Mouse (Mus musculus) c-Kit-positive CD71-positive TER-119-negative erythroid progenitor cells, embryonic 14.5 days (primary cell): Measurements from ENCODE around the gene Alad.
A peak's percentile ranks its signal among the peaks of the same experiment; 100 is the strongest.

Source experiments
- DNase-seq: peaks from one replicate; pipeline ENCODE4 v3.0.0-alpha.2; 2013; ENCODE audit warnings: low read depth

The Alad gene

DNA sequence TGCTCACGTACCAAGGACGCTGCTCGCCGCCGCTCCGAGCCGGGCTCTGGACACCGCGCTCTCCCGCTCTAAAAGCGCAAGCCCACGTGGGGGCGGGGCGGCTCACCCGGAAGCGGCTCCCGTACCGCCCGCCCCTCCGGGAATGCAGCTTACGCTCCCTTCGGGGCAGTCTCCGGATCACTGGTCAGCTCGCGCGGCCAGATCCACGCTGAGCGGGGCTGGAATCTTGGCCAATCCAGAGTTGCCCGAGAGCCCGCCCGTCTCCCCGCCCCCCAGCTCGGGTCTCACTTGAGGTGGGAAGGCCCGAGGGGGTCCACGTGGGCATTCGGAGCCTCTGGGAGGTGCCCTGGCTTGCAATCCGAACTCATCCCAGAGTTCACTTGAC, at the start of gene Alad:
Gene Alad (minus strand): TSS at position 70 of the 385 bp plus-strand sequence.
- DNase-seq: peak; percentile 90

DNA sequence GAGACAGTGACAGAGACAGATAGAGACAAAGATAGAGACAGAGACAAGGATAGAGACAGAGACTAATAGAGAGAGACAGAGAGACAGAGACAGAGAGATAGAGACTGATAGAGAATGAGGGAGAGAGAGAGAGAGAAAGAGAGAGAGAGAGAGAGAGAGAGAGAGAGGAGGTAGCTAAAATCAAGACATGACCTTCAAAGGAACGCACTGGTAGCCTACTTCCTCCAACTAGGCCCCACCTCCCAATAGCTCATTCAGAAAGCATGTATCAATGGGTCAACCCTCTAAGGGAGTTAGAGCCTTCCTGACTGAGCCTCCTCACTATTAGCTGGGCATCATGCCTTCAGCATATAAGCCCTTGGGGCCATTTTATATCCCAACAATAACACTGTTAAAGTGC, 48.6 kb upstream of the Alad start:
- no peak for DNase-seq

- no peak for DNase-seq
Measured at GRCm38 (mm10) chr4:62567696-62568095, 48.0 kb upstream of the Alad start.

DNA sequence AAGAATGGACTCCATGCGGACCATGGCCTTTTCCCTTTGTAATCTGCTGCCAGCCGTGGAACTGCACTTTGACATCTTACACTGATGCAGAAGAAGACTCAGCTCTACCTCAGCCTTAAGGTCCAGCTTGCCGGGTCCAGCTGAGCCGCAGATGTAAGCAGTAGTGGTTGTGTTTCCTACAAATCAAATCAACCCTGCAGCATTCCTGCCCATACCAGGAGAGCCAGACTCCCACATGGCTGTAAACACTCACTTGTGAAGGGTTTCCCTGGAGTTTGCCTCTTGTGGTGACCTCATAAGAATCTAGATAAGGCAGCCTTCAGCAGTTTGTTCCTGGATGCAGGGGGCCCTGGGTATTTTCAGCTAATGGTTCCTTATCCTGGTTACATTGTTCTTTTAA, 46.8 kb upstream of the Alad start:
- DNase-seq: no peak

- no peak for DNase-seq
Measured at GRCm38 (mm10) chr4:62562006-62562405, 42.3 kb upstream of the Alad start.

DNA sequence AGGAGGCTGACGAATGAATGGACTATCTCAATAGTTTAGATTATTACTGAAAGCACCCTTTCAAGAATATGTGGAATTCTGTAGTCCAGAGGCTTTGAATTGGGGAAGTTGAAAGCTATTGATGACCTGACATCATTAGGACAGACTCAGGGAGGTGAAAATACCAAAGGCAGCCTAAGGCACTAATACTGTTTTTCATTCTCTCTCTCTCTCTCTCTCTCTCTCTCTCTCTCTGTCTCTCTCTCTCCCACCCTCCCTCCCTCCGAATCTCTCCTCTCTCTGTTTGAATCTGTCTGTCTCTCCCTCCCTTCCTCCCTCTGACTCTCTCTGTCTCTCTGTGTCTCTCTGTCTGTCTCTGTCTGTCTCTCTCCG, 41.9 kb upstream of the Alad start:
- no peak for DNase-seq

DNA sequence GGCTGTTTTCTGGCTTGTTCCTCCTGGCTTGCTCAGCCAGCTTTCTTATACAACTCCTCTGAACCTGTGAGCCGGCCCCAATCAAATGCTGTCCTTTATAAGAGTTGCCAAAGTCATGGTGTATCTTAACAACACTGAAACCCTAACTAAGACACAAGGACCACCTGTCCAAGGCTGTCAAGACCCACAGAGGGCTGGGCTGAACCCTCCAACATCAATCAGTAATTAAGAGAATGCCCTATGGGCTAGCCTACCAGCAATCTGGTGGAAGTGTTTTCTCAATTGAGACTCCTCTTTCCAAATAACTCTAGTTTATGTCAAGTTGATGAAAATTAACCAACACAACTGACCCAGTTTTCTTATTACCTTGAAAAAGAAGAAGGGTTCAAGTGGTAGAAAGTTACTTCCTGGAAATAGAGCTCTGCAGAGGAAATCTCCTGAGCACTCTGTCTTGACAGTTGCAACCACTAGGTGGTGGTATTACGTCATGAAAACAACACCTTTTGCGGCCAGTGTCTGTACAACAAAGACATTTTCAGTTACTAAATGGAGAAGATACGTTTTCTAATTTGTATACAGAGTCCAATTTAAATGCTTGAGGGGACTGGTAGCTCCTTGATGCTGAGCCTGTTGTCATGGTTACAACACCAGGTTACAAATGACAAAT, 41.4 kb upstream of the Alad start:
- peak; percentile 64 for DNase-seq

- DNase-seq: no peak
Measured at GRCm38 (mm10) chr4:62559797-62560329, 40.1 kb upstream of the Alad start, which contains the start of gene Rgs3. Rgs3 (plus strand) TSS chr4:62559847.

DNA sequence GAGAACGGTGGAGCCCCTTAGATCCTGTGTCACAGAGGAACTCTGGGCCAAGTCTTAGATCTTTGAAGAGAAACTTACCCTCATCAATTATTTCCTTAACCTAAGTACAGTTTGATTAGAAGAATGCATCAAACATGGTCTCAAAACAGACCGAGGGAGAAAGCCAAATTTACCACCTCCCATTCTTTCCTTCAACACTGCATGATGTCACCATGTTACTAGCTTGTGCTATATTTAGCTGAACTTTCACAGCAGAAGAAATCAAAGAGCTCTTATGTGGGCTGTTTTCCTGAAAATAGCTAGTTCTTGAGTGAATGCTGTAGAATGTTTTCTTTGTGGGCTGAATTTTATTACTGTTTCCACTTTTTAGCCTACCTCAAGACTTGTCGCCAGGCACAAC, 37.7 kb upstream of the Alad start:
- no peak for DNase-seq

DNA sequence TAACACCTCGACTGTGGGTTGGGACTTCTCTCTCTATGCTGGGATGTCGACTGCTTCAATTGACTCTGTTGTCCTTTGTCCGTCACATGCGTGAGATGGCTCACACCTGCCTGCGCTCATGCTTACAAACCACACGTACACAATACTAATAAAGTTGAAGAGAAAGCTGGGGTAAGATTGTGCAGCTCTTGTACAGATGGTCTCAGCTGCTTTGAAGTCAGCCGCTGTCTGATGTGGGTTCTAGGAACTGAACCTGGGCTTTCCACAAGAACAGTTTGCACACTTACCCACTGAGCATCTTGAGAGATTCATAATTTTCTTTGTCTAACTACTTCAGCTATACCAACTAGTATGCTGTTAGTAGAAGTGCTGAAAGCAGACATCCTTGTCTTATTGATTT, 32.2 kb upstream of the Alad start:
- DNase-seq: no peak

DNA sequence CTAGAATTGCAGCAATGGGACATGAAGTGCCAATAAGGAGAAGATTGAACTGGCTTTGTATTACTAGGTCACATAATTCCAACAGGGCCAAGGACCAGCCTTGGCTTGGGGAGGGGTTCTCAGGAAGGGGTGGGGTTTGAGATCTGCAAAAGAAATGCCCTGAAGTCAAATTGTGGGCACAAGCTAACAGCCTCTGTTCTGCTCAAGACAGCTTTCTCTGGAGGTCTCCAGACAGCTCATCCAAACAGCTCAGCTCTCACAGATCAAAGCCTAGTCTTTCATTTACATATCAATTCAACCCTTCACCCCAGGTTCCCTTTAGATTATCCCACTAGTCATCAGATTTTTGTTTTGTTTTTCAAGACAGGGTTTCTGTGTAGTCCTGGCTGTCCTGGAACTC, 25.1 kb upstream of the Alad start:
- no peak for DNase-seq

DNA sequence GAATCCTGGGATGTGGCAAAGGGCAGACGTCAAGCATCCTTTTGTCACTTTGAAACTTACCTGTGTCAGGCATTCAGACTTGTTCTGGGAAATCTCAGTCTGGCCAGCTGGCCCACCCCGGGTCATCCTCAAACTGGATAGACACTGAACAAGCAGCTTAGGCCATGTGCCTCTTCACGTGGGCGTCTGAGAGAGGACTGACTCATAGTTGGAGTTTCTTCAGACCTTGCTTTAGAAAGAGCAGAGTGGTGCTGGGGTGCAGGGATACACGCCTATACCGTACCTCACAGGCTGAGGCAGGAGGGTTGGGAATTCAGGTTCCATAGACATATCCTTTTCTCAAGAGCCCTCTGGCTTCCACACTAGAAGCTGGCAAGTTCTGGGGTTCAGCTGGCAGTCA, 24.1 kb upstream of the Alad start:
- no peak for DNase-seq

DNA sequence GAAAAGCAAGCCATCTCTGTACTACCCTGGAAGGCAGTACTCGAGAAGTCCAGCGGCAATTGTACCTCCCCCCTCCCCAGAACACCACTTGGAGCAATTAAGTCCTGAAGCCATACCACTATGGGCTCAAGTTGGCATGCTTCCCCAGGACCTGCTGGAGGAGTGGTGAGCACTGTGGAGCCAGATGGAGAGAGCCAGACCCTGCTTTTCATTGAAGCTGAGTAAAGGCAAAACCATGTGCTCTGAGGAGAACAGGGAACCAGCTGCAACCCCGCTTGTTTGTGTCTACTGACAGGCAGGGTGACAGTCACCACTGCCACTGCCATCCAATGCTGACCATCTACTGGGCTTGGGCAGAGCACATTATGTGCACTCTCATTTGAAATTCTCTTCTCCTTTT, 22.1 kb upstream of the Alad start:
- DNase-seq: no peak

DNA sequence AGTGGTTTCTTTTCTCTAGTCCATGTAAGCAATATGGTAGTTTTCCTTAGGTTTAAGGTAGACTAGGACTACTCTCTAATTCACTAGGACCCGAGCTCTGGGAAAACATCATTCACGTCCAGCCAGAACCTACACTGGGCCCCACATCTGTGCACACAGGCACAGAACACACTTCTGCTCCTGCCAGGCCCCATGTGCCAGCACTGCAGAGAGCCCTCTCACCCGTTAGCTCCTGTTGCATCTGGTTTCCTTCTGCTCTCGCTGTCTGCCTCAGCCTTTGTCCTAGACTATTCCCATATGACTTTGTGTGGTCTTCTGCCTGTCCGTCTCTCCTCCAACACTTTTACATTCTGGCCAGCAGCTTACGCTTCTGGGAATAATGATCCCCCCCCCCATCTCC, 14.0 kb upstream of the Alad start:
- DNase-seq: no peak

GRCm38 (mm10) chr4:62527655-62528054, 7.9 kb upstream of the Alad start:
- DNase-seq: no peak

DNA sequence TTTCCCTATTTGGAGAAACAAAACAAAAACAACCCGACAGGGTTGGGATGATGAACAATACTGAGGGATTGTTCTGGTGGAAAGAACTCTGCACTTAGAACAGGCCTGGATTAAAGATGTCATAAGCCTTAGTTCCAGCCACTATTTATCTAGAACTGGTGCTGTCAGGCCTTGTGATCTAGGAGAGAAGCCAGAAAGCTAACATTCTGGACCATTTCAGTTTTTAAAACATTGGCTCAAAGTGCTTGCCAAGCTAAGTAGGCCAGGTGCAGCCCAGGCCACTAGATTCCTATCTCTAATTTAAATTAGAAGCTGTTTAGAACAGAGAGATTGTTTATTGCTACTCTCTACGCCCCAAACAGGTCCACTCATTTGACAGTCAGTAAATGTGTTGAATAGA, 6.5 kb upstream of the Alad start:
- DNase-seq: no peak

GRCm38 (mm10) chr4:62525489-62525811, 5.7 kb upstream of the Alad start:
- no peak for DNase-seq

- peak; percentile 98 for DNase-seq
Measured at GRCm38 (mm10) chr4:62524651-62525488, 5.2 kb upstream of the Alad start, which contains the start of the genes Pole3 and 4933430I17Rik. Pole3 (minus strand) TSS chr4:62525068. 4933430I17Rik (plus strand) TSS chr4:62525369.

- DNase-seq: no peak
Measured at GRCm38 (mm10) chr4:62520892-62521400, 1.2 kb upstream of the Alad start.

DNA sequence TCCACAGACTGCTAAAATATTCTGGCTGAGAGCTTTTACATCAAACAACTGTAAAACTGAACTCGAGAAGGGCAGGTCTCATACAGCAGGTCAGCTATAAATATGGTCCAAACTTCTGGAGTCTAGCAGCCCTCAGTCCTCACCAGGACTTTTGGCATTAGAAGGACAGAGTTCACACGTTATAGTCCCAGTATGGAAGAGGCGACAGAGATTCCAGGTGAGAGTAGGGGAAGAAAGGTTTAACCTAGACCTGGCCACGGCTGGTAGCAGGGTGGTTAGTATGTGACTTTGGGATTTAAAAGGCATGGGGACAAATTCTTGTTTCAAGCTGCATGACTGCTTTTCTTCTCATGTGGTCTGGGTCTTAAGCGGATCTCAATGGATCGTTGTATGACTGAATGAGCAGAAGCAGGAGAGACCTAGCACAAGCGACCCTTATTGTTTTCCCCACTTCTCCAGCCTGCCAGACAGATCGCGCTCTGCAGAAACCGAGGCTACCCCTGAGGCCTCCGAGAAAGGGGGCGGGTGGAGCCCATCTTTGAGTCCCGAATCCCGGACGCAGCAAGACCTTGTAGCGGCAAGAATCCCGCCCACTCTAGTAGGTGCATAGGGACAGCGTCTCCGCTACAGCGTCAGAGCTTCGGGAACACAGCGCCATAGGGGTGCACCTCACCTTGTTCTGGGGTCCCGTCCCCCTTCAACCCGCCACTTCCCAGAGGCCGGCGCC, 433 bp downstream of the Alad start:
- peak; percentile 70 for DNase-seq

DNA sequence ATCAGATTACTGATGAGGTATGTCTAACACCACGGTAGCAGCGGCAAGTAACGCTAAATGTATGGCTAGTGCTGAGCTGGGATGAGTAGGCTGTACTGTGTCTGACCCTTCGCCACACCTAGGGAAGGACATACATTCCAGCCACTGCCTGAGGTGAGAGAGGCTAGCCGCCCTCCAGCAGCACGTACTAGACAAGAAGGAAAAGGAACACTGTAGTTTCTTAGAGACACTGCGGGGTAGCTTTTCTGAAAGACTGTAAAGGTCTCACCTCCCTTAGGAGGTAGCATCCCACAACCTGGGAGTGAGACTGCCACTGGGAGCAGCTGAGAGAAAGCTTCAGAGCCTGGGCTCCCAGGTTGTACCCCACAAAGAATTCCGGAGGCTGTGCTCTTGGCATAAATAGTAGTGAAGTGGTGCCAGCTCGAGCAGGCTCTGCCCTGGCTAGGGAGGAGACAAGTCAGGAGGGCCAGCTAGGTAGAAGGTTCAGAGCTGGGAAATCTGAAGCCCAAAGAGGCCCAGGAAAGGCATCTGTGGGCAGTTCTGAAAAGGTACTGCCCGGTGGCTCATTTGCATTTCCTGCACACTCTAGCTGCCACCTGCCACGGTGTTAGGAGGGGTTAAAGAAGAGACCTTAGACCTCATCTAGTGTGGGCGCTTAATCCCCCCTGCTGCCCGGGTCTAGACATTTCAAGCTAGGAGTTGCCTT, 1.1 kb downstream of the Alad start:
- no peak for DNase-seq
